Mouse (Mus musculus): ENCODE measurements around the gene Cd40. TPM values are rescaled to one million over a fixed set of nuclear protein-coding genes. Genes with fewer than 3 reads are reported as not detected.
A peak's percentile ranks its signal among the peaks of the same experiment; 100 is the strongest.

Cd40 gene
- total RNA-seq, 1 experiment from 2014 or later, result 63.9 TPM

GRCm38 (mm10) chr2:165051566-165051965, 3.9 kb upstream of the Cd40 start:
- no peak for ATAC-seq (ENCODE audit: extremely low read depth, insufficient number of reproducible peaks, low FRiP score, poor library complexity, severe bottlenecking)

GRCm38 (mm10) chr2:165055905-165056304, 478 bp downstream of the Cd40 start:
- ATAC-seq (ENCODE audit: extremely low read depth, insufficient number of reproducible peaks, low FRiP score, poor library complexity, severe bottlenecking), result no peak

GRCm38 (mm10) chr2:165056377-165057085, 1.1 kb downstream of the Cd40 start:
- ATAC-seq (ENCODE audit: extremely low read depth, insufficient number of reproducible peaks, low FRiP score, poor library complexity, severe bottlenecking), result peak; percentile 61

- no peak for ATAC-seq (ENCODE audit: extremely low read depth, insufficient number of reproducible peaks, low FRiP score, poor library complexity, severe bottlenecking)
Measured at GRCm38 (mm10) chr2:165059961-165060360, 4.5 kb downstream of the Cd40 start.

- ATAC-seq (ENCODE audit: extremely low read depth, insufficient number of reproducible peaks, low FRiP score, poor library complexity, severe bottlenecking), result peak; percentile 59; the same call in 1 of the 2 replicates
Measured at GRCm38 (mm10) chr2:165061638-165062433, 6.4 kb downstream of the Cd40 start.

- no peak for ATAC-seq (ENCODE audit: extremely low read depth, insufficient number of reproducible peaks, low FRiP score, poor library complexity, severe bottlenecking)
Measured at GRCm38 (mm10) chr2:165064489-165064888, 9.1 kb downstream of the Cd40 start.

GRCm38 (mm10) chr2:165068806-165069205, 13.4 kb downstream of the Cd40 start:
- ATAC-seq (ENCODE audit: extremely low read depth, insufficient number of reproducible peaks, low FRiP score, poor library complexity, severe bottlenecking), result no peak

- ATAC-seq (ENCODE audit: extremely low read depth, insufficient number of reproducible peaks, low FRiP score, poor library complexity, severe bottlenecking), result no peak
Measured at GRCm38 (mm10) chr2:165070096-165070816, 14.8 kb downstream of the Cd40 start.

GRCm38 (mm10) chr2:165073381-165073781, 18.0 kb downstream of the Cd40 start:
- ATAC-seq (ENCODE audit: extremely low read depth, insufficient number of reproducible peaks, low FRiP score, poor library complexity, severe bottlenecking), result no peak

- ATAC-seq (ENCODE audit: extremely low read depth, insufficient number of reproducible peaks, low FRiP score, poor library complexity, severe bottlenecking), result no peak
Measured at GRCm38 (mm10) chr2:165074081-165074884, 18.9 kb downstream of the Cd40 start.

GRCm38 (mm10) chr2:165074937-165075336, 19.5 kb downstream of the Cd40 start:
- peak; percentile 76 for ATAC-seq (ENCODE audit: extremely low read depth, insufficient number of reproducible peaks, low FRiP score, poor library complexity, severe bottlenecking)

GRCm38 (mm10) chr2:165077055-165077454, 21.6 kb downstream of the Cd40 start:
- ATAC-seq (ENCODE audit: extremely low read depth, insufficient number of reproducible peaks, low FRiP score, poor library complexity, severe bottlenecking), result no peak

- ATAC-seq (ENCODE audit: extremely low read depth, insufficient number of reproducible peaks, low FRiP score, poor library complexity, severe bottlenecking), result no peak
Measured at GRCm38 (mm10) chr2:165078045-165078444, 22.6 kb downstream of the Cd40 start.

GRCm38 (mm10) chr2:165078605-165079004, 23.2 kb downstream of the Cd40 start:
- ATAC-seq (ENCODE audit: extremely low read depth, insufficient number of reproducible peaks, low FRiP score, poor library complexity, severe bottlenecking), result no peak

GRCm38 (mm10) chr2:165080657-165081056, 25.2 kb downstream of the Cd40 start:
- no peak for ATAC-seq (ENCODE audit: extremely low read depth, insufficient number of reproducible peaks, low FRiP score, poor library complexity, severe bottlenecking)

- ATAC-seq (ENCODE audit: extremely low read depth, insufficient number of reproducible peaks, low FRiP score, poor library complexity, severe bottlenecking), result no peak
Measured at GRCm38 (mm10) chr2:165081257-165081656, 25.8 kb downstream of the Cd40 start.

- no peak for ATAC-seq (ENCODE audit: extremely low read depth, insufficient number of reproducible peaks, low FRiP score, poor library complexity, severe bottlenecking)
Measured at GRCm38 (mm10) chr2:165086634-165087033, 31.2 kb downstream of the Cd40 start.

GRCm38 (mm10) chr2:165089470-165089869, 34.0 kb downstream of the Cd40 start:
- ATAC-seq (ENCODE audit: extremely low read depth, insufficient number of reproducible peaks, low FRiP score, poor library complexity, severe bottlenecking), result no peak

GRCm38 (mm10) chr2:165090650-165091049, 35.2 kb downstream of the Cd40 start, which contains the start of gene 1700025C18Rik:
Gene 1700025C18Rik, minus strand, starts transcription at chr2:165090750.
- no peak for ATAC-seq (ENCODE audit: extremely low read depth, insufficient number of reproducible peaks, low FRiP score, poor library complexity, severe bottlenecking)
